Mouse (Mus musculus): ENCODE results near the gene Arhgef39. TPM values are rescaled to one million over a fixed set of nuclear protein-coding genes. Genes with fewer than 3 reads are reported as not detected.

Gene Arhgef39
- polyA plus RNA-seq, 1 experiment from 2014 or later = 54.0 TPM

DNA sequence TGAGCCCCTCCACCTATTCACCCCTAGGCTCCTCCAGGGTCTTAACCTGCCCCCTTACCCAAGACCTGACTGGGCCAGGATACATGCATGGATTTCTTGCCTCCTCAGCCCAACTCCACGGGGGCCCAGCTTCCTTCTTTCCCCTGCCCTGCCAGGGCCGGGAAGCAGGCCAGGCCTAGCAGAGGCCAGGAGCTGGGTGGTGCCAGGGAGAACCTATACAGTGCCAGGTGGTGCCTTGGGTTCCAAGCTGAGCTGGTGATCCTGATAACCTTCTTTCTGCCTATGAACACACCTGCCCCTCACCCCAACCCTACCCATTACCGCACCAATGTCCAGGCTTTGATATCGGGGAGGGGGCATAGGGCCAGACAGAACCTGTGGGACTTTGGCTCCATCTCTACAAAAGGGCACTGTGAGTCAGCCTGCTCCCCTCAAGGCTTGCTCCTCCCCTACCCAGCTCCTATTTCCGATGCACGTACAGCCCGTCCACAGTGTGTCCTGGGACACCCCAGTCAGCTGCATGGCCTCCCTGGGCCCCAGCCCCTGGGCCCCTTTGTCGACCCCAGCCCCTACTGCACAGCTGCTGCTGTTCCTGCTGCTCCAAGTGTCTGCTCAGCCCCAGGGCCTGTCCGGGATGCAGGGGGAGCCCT lies 7.2 kb upstream of the Arhgef39 start, which contains the start of gene Car9:
TSS of gene Car9 (plus strand) at position 431 of the 650 bp plus-strand sequence.
- Histone ChIP-seq H3K27me3 (no peaks in the 10 kb centered on the region), H3K4me2 (peak within 1 kb of the TSS; percentile 90), H3K9ac (no peak within 1 kb of the TSS), H3K4me3 (peak within 1 kb of the TSS; percentile 51), H3K27ac (no peak within 1 kb of the TSS), H3K9me3 (no peaks in the 10 kb centered on the region), H3K36me3 (no peaks in the 10 kb centered on the region), H3K4me1 (peaks cover 19% of the 10 kb centered on the region)
- no peak for ATAC-seq (ENCODE audit: borderline replicate concordance, extremely low read depth, low FRiP score, low TSS enrichment)
- WGBS = 49% methylated on average over 9 of the region's 9 CpGs

DNA sequence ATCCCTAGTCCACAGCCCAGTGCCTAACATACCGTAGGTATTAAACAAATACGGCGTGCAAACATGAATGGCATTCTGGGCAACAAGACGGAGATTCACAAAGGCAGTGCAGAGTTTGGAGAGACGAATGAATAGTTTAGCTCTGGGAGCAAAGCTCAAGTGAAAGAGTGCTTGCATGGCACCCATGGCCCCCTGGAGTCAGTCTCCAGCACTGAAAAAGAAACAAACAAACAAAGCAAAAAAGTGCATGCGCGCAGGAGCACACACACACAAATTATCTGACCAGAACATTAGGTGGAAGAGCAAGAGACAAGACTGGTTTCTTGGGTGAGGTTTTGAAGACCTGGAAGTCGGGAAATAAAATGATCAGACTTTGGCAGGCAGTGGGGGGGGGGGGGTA lies 6.6 kb upstream of the Arhgef39 start:
- 79% methylated on average over 8 of the region's 8 CpGs for WGBS
- no peak overlapping the region for H3K9ac ChIP-seq
- no peaks in the 10 kb centered on the region for H3K27me3 ChIP-seq
- H3K4me3 ChIP-seq = no peak overlapping the region
- peaks cover 19% of the 10 kb centered on the region for H3K4me1 ChIP-seq
- H3K36me3 ChIP-seq = no peaks in the 10 kb centered on the region
- H3K4me2 ChIP-seq = no peak overlapping the region
- ATAC-seq (ENCODE audit: borderline replicate concordance, extremely low read depth, low FRiP score, low TSS enrichment) = no peak
- no peak overlapping the region for H3K27ac ChIP-seq
- H3K9me3 ChIP-seq = no peaks in the 10 kb centered on the region

DNA sequence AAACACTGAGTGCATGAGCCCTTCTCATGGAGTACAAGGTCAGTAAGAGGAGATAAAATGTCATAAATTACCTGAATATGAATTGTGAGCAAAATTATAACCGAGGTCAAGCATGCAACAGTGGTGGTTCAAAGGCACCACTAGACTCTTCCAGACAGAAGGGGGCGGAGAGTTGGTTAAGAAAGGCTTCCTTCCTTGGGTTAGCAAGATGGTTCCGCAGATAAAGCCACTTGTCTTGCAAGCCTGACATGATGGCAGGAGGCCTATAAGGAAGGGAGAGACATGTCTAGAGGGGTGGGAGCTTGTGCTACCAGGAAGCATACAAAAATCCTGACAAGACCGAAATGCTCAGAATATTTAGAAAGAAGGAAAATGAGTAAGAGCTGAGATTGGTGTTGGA lies 4.8 kb upstream of the Arhgef39 start:
- no peak for ATAC-seq (ENCODE audit: borderline replicate concordance, extremely low read depth, low FRiP score, low TSS enrichment)
- Histone ChIP-seq H3K4me3 (no peak overlapping the region), H3K9me3 (no peaks in the 10 kb centered on the region), H3K27ac (no peak overlapping the region), H3K36me3 (no peaks in the 10 kb centered on the region), H3K4me2 (no peak overlapping the region), H3K4me1 (peaks cover 19% of the 10 kb centered on the region), H3K27me3 (no peaks in the 10 kb centered on the region), H3K9ac (no peak overlapping the region)
- 68% methylated on average over 4 of the region's 4 CpGs for WGBS

DNA sequence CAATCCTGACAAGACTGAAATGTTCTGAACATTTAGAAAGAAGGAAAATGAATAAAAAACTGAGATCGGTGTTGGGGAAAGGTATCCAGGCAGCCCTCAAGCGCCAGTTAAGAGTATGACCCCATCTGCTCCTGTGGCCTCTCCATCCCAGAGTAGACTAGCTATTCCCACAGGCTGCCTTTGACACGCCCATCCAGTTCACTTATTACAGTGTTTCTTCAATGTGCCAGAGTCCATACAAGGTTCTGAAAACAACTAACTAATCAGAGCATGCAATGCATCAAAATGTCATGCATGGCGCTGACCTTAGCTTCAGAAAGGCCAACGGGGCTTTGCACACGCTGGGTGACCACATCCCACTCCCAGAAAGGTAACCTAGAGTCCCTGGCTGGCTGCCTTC lies 4.0 kb upstream of the Arhgef39 start:
- ATAC-seq (ENCODE audit: borderline replicate concordance, extremely low read depth, low FRiP score, low TSS enrichment) = no peak
- WGBS = 74% methylated on average over 6 of the region's 6 CpGs
- Histone ChIP-seq H3K4me2 (no peak overlapping the region), H3K9ac (no peak overlapping the region), H3K4me3 (no peak overlapping the region), H3K27ac (no peak overlapping the region), H3K4me1 (peaks cover 17% of the 10 kb centered on the region), H3K9me3 (no peaks in the 10 kb centered on the region), H3K36me3 (no peaks in the 10 kb centered on the region), H3K27me3 (no peaks in the 10 kb centered on the region)

DNA sequence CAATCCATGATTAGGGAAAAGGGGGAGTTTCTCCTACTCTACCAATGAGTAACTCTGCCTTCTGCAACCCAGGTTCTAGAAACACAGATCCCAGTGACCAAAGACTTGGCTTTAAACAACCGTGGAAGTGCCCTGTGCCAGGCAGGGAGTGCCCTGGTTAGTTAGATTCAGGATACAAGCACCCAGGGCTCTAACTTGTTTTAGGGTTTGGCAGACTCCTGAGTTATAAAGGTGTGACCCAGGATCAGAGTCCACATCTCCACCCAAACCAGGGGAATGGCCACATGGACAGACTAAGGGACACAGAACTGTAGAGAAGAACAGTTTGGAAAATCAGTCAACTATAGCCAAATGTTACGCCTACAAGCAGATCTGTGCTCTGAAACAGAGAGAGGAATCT lies 3.5 kb upstream of the Arhgef39 start:
- no peak overlapping the region for H3K4me2 ChIP-seq
- 71% methylated on average over 2 of the region's 2 CpGs for WGBS
- H3K9ac ChIP-seq = no peak overlapping the region
- no peak for ATAC-seq (ENCODE audit: borderline replicate concordance, extremely low read depth, low FRiP score, low TSS enrichment)
- peaks cover 18% of the 10 kb centered on the region for H3K4me1 ChIP-seq
- no peaks in the 10 kb centered on the region for H3K36me3 ChIP-seq
- H3K27ac ChIP-seq = no peak overlapping the region
- no peaks in the 10 kb centered on the region for H3K9me3 ChIP-seq
- H3K27me3 ChIP-seq = no peaks in the 10 kb centered on the region
- H3K4me3 ChIP-seq = no peak overlapping the region

DNA sequence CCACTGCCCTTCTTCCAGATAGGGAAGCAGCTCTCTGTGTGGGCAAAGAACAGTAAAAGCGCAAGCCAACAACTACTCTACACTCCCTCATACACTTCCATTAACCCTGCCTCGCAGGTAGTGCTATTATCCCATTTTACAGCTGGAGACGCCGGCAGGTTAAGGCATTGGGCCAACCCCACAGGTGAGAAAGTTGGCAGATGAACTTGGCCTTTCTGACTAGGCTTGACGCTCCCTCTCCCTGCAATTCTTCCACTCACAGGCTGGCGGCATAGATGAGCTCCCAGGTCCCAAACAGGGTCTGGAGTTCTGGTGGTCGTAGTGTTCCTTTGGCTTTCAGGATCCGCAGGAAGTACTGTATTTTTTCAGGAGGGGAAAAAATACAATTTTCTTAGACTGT lies 512 bp downstream of the Arhgef39 start:
- peak; percentile 28; the same call in 1 of the 2 replicates for ATAC-seq (ENCODE audit: borderline replicate concordance, extremely low read depth, low FRiP score, low TSS enrichment)
- 9% methylated on average over 8 of the region's 8 CpGs for WGBS
- peaks cover 39% of the 10 kb centered on the region for H3K4me1 ChIP-seq
- peak overlapping the region; percentile 60; the same call in 1 of the 2 replicates for H3K27ac ChIP-seq
- H3K9me3 ChIP-seq = no peaks in the 10 kb centered on the region
- peak overlapping the region; percentile 57 for H3K9ac ChIP-seq
- H3K36me3 ChIP-seq = peaks cover 12% of the 10 kb centered on the region; the same call in 1 of the 2 replicates
- H3K27me3 ChIP-seq = no peaks in the 10 kb centered on the region
- H3K4me3 ChIP-seq = peak overlapping the region; percentile 55
- peak overlapping the region; percentile 80 for H3K4me2 ChIP-seq

DNA sequence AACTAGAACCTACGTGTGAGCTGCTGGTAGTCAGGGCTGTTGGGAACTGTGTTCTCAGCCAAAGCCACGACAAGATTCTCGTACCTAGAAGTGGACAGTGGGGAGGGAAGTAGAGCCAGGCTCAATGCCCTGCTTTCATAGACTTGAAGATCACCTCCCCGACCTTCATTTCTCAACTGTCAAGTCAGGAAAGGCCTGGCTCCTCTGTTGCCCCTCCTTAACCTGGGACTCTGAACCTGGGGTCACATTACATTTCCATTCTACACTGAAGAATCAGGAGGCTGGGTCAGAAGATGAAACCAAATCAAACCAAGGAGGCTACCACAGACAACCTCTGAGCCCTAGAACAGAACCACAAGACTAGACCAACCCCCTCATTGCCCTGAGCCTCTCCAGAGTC lies 1.5 kb downstream of the Arhgef39 start:
- no peaks in the 10 kb centered on the region for H3K9me3 ChIP-seq
- ATAC-seq (ENCODE audit: borderline replicate concordance, extremely low read depth, low FRiP score, low TSS enrichment) = no peak
- no peak overlapping the region for H3K27ac ChIP-seq
- H3K9ac ChIP-seq = peak overlapping the region; percentile 57
- peaks cover 12% of the 10 kb centered on the region; the same call in 1 of the 2 replicates for H3K36me3 ChIP-seq
- WGBS = 50% methylated on average over 4 of the region's 4 CpGs
- H3K4me2 ChIP-seq = peak overlapping the region; percentile 80
- no peaks in the 10 kb centered on the region for H3K27me3 ChIP-seq
- H3K4me1 ChIP-seq = peaks cover 41% of the 10 kb centered on the region
- peak overlapping the region; percentile 55 for H3K4me3 ChIP-seq

DNA sequence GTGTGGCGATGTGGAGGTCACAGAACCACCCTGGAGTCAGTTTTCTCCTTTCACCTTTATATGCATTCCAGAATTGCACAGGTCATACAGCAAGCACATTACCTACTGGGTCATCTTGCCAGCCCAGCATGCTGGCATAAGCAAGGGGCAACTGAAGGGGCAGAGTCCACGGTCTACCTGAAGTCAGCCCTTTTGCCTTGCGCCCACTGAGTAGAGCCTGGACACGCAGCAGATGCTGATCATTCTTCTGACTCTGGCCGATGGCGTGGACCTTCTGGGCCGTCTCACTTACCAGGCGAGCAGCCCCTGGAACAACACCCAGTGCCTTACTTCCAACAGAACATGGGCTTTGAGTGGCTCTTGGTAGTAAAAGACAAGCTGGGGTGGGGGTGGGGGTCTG lies 2.1 kb downstream of the Arhgef39 start:
- Histone ChIP-seq H3K9ac (no peak overlapping the region), H3K27ac (no peak overlapping the region), H3K4me3 (peak overlapping the region; percentile 55; the same call in 1 of the 2 replicates), H3K36me3 (peaks cover 12% of the 10 kb centered on the region; the same call in 1 of the 2 replicates), H3K4me2 (peak overlapping the region; percentile 80), H3K4me1 (peaks cover 41% of the 10 kb centered on the region), H3K9me3 (no peaks in the 10 kb centered on the region), H3K27me3 (no peaks in the 10 kb centered on the region)
- WGBS = 88% methylated on average over 8 of the region's 8 CpGs
- ATAC-seq (ENCODE audit: borderline replicate concordance, extremely low read depth, low FRiP score, low TSS enrichment) = no peak

DNA sequence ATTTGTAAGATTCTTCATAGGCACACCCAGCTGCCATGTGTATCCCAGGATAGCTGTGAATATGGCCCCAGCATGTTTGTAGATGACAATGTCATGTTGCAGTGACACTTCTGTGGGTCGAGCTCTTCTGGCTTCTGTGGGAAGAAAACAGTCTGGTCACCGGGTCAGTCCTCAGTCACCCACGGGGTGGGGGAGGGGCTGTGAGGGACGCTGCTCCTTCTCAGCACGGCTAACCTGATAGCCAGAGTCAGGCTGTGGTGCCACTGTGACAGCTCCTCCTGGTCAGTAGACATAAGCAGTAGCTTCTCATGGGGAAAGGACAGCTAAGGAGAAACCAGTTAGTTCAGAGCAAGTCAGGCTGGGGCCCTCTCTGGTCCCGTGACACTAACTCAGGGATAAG lies 2.9 kb downstream of the Arhgef39 start:
- H3K27me3 ChIP-seq = no peaks in the 10 kb centered on the region
- no peak overlapping the region for H3K4me3 ChIP-seq
- peaks cover 41% of the 10 kb centered on the region for H3K4me1 ChIP-seq
- no peak overlapping the region for H3K9ac ChIP-seq
- ATAC-seq (ENCODE audit: borderline replicate concordance, extremely low read depth, low FRiP score, low TSS enrichment) = no peak
- 48% methylated on average over 6 of the region's 6 CpGs for WGBS
- H3K4me2 ChIP-seq = no peak overlapping the region
- H3K27ac ChIP-seq = no peak overlapping the region
- no peaks in the 10 kb centered on the region for H3K9me3 ChIP-seq
- H3K36me3 ChIP-seq = peaks cover 12% of the 10 kb centered on the region; the same call in 1 of the 2 replicates

DNA sequence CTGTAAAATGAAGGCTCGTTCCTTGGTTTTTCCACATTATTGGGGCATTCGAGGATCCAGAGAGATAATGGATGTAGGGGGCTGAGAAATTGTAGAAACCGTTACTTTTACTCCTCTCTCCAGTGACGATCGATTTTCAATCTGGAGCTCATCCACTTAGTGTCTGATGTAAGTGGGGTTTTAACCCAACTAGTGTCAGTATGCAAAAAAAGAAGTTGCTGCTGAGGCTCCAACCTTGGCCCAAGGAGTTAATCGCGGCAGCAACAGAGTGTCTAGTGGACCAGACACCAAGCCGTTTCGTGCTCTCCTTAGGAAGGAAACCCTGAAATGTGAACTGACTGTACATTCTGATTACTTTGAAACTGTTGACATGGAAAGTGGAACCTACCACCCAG lies 5.7 kb downstream of the Arhgef39 start:
- peaks cover 36% of the 10 kb centered on the region for H3K4me1 ChIP-seq
- under 1% methylated on average over 9 of the region's 9 CpGs for WGBS

DNA sequence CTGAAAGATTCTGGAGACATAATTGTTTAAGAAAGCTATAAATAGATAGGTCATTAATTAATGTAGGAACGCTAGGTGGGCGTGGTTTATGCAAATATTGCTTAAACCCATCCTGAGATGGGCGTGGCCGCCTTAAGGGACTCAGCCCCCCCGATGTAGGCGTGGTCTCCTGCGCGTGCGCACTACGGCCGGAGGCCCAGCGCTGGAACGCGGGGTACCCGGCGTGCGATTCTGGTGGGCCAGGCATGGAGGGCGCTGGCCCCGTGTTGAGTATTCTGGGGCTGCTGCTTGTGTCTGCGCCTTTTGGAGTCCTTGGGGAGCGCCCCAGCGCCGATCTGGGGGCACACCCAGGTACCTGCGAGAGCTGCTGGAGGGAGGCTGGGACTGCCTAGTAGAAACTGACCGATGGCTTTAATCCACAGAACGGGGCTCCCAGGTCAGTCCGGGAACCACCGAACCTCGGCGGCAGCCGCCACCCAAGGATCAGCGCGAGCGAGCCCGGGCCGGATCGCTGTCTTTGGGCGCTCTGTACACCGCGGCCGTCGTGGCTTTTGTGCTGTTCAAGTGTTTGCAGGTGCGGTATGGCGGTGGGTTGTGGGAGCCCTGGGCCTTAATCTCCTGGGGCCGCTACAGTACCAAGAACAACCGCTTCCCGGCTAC lies 6.2 kb downstream of the Arhgef39 start:
- peak overlapping the region; percentile 84 for H3K9ac ChIP-seq

More for the DNA sequence above, 5.7 kb downstream of the Arhgef39 start:
- Histone ChIP-seq H3K4me2 (peak overlapping the region; percentile 73), H3K4me3 (peak overlapping the region; percentile 65), H3K9ac (peak overlapping the region; percentile 84), H3K27me3 (no peaks in the 10 kb centered on the region), H3K27ac (peak overlapping the region; percentile 93), H3K36me3 (peaks cover 12% of the 10 kb centered on the region; the same call in 1 of the 2 replicates), H3K9me3 (no peaks in the 10 kb centered on the region)
- ATAC-seq (ENCODE audit: borderline replicate concordance, extremely low read depth, low FRiP score, low TSS enrichment) = no peak

DNA sequence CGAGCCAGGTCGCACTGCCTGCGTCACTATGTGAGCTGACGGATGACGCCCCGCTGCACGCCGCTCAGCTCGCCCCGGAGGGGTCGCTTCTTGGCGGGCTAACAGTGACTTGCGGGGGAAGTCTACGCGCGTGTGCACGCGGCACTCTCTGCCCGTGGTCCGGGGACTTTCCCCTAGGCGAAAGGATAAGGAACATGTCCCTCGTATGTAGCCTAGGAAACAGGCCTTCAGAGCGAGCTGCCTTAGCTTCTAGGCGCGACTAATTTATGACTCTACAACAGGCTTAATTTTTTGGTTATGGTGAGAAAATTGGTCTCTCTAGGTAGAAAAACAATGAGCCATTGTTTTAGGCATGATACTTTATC lies 6.7 kb downstream of the Arhgef39 start, which contains the start of gene Ccdc107:
TSS of gene Ccdc107 (plus strand) at position 80 of the 365 bp plus-strand sequence.
- Histone ChIP-seq H3K27me3 (no peaks in the 10 kb centered on the region), H3K9me3 (no peaks in the 10 kb centered on the region), H3K4me2 (peak within 1 kb of the TSS; percentile 73), H3K9ac (peak within 1 kb of the TSS; percentile 84), H3K4me1 (peaks cover 25% of the 10 kb centered on the region), H3K36me3 (peaks cover 12% of the 10 kb centered on the region; the same call in 1 of the 2 replicates), H3K4me3 (peak within 1 kb of the TSS; percentile 65), H3K27ac (peak within 1 kb of the TSS; percentile 93)
- WGBS = under 1% methylated on average over 25 of the region's 25 CpGs
- ATAC-seq (ENCODE audit: borderline replicate concordance, extremely low read depth, low FRiP score, low TSS enrichment) = peak; percentile 97

More for the DNA sequence above, 6.2 kb downstream of the Arhgef39 start:
- Histone ChIP-seq H3K27ac (peak overlapping the region; percentile 93), H3K4me2 (peak overlapping the region; percentile 73), H3K36me3 (peaks cover 12% of the 10 kb centered on the region; the same call in 1 of the 2 replicates), H3K27me3 (no peaks in the 10 kb centered on the region), H3K9me3 (no peaks in the 10 kb centered on the region), H3K4me3 (peak overlapping the region; percentile 65), H3K4me1 (peaks cover 30% of the 10 kb centered on the region)
- peak; percentile 90 for ATAC-seq (ENCODE audit: borderline replicate concordance, extremely low read depth, low FRiP score, low TSS enrichment)
- WGBS = under 1% methylated on average over 47 of the region's 47 CpGs

Measured in lung, embryonic 15.5 days (tissue).